Mouse (Mus musculus) limb, embryonic 14.5 days (tissue): ENCODE results near the gene Chrnb4. TPM values are rescaled to one million over a fixed set of nuclear protein-coding genes. Genes with fewer than 3 reads are reported as not detected.
A peak's percentile ranks its signal among the peaks of the same experiment; 100 is the strongest.

ENCODE experiments used
- ATAC-seq: fragments of 200-750 bp; cut with Nextera tagmentation; 2 replicates; pipeline ENCODE4 v1.8.0; 2017; ENCODE audit warnings: low read depth, moderate number of reproducible peaks, moderate TSS enrichment; ENCODE audit not compliant: low FRiP score
- DNase-seq: peaks from one replicate; pipeline ENCODE4 v3.0.0-alpha.2; 2015; ENCODE audit warnings: low spot score
- H3K27ac ChIP-seq: fragments of 300-500 bp; sonication (generic); replicated peaks from 2 replicates; pipeline ENCODE4 v1.5.1; 2014; ENCODE audit warnings: low read depth, mild to moderate bottlenecking, low read length, moderate library complexity, mixed read lengths
- H3K27me3 ChIP-seq: fragments of 300-500 bp; sonication (generic); 2 replicates; pipeline ENCODE4 v1.6.1; 2014; ENCODE audit warnings: low read length, mixed read lengths; ENCODE audit not compliant: control insufficient read depth, insufficient read depth
- H3K36me3 ChIP-seq: fragments of 300-500 bp; sonication (generic); 2 replicates; pipeline ENCODE4 v1.6.1; 2014; ENCODE audit warnings: mild to moderate bottlenecking, low read length, moderate library complexity, mixed read lengths; ENCODE audit not compliant: control insufficient read depth, insufficient read depth
- H3K4me1 ChIP-seq: fragments of 300-500 bp; sonication (generic); 2 replicates; pipeline ENCODE4 v1.6.1; 2014; ENCODE audit warnings: antibody characterized with exemption, low read length, mixed read lengths; ENCODE audit not compliant: control insufficient read depth, insufficient read depth
- H3K4me2 ChIP-seq: fragments of 300-500 bp; sonication (generic); replicated peaks from 2 replicates; pipeline ENCODE4 v1.6.1; 2014; ENCODE audit warnings: low read depth, mild to moderate bottlenecking, low read length, moderate library complexity; ENCODE audit not compliant: severe bottlenecking
- H3K4me3 ChIP-seq: fragments of 300-500 bp; sonication (generic); replicated peaks from 2 replicates; pipeline ENCODE4 v1.5.1; 2014; ENCODE audit warnings: low read length
- H3K9ac ChIP-seq: fragments of 300-500 bp; sonication (generic); 2 replicates; pipeline ENCODE4 v1.6.1; 2014; ENCODE audit warnings: mild to moderate bottlenecking, low read depth, low read length, moderate library complexity; ENCODE audit not compliant: severe bottlenecking
- H3K9me3 ChIP-seq: fragments of 300-500 bp; sonication (generic); 2 replicates; pipeline ENCODE4 v1.6.1; 2016; ENCODE audit warnings: low read length; ENCODE audit not compliant: control insufficient read depth
- POLR2A ChIP-seq: fragments of 200-500 bp; IDR thresholded peaks from 2 replicates; pipeline ENCODE4 v1.8.0; 2012; ENCODE audit warnings: inconsistent platforms, mild to moderate bottlenecking, moderate library complexity, borderline replicate concordance; ENCODE audit not compliant: insufficient read depth, insufficient read length; ENCODE audit errors: extremely low read depth
- WGBS: fragments of 180-500 bp; shearing (Covaris S2); extraction: QIAGEN DNeasy Blood & Tissue Kit; methylation state at CpG from one replicate; pipeline ENCODE4 v1.1.7; 2014; 5-methylcytosine and 5-hydroxymethylcytosine counted together
- polyA plus RNA-seq, 2 experiments: library from polyadenylated mRNA; depleted of rRNA in 1 of 2; stranded (reverse) in 1 of 2; unstranded in 1 of 2; fragments of >200 nt; fragmentation: Nextera tagmentation in 1 of 2; extraction: Ambion mirVana in 1 of 2; gene quantifications; 2 replicates each; pipeline versions ENCODE4 v1.2.1 to v1.2.3; 2012 to 2014

The Chrnb4 gene
- polyA plus RNA-seq, 2 experiments = 0.39 to 0.57 TPM

DNA sequence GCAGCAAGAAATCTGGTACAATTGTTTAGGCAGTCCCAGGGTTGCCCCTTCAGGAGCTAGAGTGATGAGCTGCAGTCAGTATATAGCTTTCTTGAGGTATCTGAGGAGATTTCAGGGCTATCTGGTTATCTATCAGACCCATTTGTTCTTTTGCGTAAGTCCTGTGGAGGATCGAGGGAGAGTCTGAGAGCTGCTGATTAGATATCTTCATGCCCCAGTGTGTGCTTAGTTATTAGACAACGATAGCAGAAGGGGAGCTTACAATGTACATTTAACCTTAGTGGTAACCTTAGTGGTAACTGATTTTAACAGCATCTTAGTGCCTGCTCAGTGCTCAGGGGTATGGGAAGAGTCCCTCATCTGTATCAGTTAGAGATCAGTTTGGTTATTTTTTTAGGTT lies 52.9 kb downstream of the Chrnb4 start:
- Histone ChIP-seq H3K9ac (no peak overlapping the region), H3K4me3 (no peak overlapping the region), H3K4me1 (no peaks in the 10 kb centered on the region), H3K36me3 (no peaks in the 10 kb centered on the region), H3K27ac (no peak overlapping the region), H3K9me3 (no peaks in the 10 kb centered on the region), H3K27me3 (no peaks in the 10 kb centered on the region), H3K4me2 (no peak overlapping the region)
- ATAC-seq (no peak), DNase-seq (no peak)
- 84% methylated on average over 3 of the region's 3 CpGs for WGBS
- no peak for TF ChIP-seq POLR2A

DNA sequence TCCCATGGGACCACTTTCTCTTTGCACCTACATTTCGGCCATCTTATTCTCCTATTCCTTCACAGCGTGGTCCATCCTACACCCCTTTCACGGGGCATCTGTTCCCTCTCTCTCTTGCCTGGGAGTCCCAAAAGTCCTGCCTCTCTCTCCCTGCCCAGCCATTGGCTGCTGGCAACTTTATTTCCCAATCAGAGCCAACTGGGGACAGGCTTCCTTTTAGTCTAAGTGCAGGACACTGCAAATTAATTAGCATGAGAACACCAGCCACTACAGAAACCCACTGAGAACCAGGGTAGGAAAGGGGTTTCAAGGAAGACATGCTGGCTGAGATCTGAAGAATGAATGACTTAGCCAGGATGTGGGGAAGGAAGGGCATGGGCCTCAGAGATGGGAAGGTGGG lies 54.2 kb downstream of the Chrnb4 start:
- no peak overlapping the region for H3K27ac ChIP-seq
- H3K9me3 ChIP-seq = no peaks in the 10 kb centered on the region
- 49% methylated on average over 3 of the region's 3 CpGs for WGBS
- no peak overlapping the region for H3K4me2 ChIP-seq
- no peaks in the 10 kb centered on the region for H3K4me1 ChIP-seq
- H3K36me3 ChIP-seq = no peaks in the 10 kb centered on the region
- no peaks in the 10 kb centered on the region for H3K27me3 ChIP-seq
- DNase-seq (no peak), ATAC-seq (no peak)
- H3K4me3 ChIP-seq = no peak overlapping the region
- TF ChIP-seq POLR2A = no peak
- no peak overlapping the region for H3K9ac ChIP-seq

DNA sequence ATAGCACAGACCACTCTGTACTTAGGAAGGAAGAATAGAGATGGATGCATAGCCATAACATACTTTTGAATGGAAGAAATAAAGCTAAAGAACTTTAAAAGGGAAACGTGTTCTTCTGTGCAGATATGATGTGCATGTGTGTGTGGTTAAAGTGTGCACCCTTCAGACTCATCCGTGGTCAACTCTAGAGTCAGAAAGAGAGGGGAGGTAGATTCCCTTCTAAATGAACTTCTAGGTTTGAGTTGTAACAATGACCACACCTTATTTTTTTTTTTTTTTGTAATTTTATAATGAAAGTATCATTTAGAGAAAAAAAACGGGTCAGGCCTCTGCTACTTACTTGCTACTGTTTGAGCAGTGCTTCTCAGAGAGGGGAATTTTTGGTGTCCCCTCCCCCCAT lies 58.2 kb downstream of the Chrnb4 start:
- ATAC-seq = no peak
- Histone ChIP-seq H3K27ac (no peak overlapping the region), H3K4me3 (no peak overlapping the region)

DNA sequence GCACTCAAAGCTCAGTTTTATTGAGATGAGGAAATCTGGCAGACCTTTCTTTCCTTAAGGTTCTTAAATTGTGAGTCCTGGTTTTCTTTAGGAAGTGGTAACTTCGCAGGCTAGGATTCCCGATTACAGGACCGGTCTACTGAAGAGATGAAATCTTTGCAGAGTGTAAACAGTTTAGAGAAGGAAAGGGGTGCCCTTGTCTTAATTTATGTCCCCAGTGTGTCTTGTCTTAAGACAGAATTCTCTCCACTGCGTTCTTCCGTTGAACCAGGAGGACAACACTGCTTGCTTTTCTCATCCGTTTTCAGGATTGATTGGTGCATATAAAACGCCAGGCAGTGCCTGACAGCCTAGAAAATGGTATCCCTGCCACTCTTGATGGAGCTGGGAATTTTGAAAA lies 66.2 kb downstream of the Chrnb4 start:
- Histone ChIP-seq H3K36me3 (no peaks in the 10 kb centered on the region), H3K9ac (no peak overlapping the region), H3K4me1 (no peaks in the 10 kb centered on the region; the same call in 1 of the 2 replicates), H3K4me3 (peak overlapping the region; percentile 58), H3K9me3 (no peaks in the 10 kb centered on the region), H3K27me3 (peaks cover 29% of the 10 kb centered on the region), H3K4me2 (peak overlapping the region; percentile 93), H3K27ac (no peak overlapping the region)
- DNase-seq = peak; percentile 21
- no peak for ATAC-seq
- WGBS = 3% methylated on average over 7 of the region's 7 CpGs
- no peak for TF ChIP-seq POLR2A

More for the DNA sequence above, 58.2 kb downstream of the Chrnb4 start:
- no peaks in the 10 kb centered on the region for H3K4me1 ChIP-seq
- DNase-seq = no peak
- no peaks in the 10 kb centered on the region for H3K36me3 ChIP-seq
- H3K9me3 ChIP-seq = no peaks in the 10 kb centered on the region
- H3K9ac ChIP-seq = no peak overlapping the region
- 72% methylated on average over 3 of the region's 3 CpGs for WGBS
- no peaks in the 10 kb centered on the region for H3K27me3 ChIP-seq
- no peak for TF ChIP-seq POLR2A
- no peak overlapping the region for H3K4me2 ChIP-seq

DNA sequence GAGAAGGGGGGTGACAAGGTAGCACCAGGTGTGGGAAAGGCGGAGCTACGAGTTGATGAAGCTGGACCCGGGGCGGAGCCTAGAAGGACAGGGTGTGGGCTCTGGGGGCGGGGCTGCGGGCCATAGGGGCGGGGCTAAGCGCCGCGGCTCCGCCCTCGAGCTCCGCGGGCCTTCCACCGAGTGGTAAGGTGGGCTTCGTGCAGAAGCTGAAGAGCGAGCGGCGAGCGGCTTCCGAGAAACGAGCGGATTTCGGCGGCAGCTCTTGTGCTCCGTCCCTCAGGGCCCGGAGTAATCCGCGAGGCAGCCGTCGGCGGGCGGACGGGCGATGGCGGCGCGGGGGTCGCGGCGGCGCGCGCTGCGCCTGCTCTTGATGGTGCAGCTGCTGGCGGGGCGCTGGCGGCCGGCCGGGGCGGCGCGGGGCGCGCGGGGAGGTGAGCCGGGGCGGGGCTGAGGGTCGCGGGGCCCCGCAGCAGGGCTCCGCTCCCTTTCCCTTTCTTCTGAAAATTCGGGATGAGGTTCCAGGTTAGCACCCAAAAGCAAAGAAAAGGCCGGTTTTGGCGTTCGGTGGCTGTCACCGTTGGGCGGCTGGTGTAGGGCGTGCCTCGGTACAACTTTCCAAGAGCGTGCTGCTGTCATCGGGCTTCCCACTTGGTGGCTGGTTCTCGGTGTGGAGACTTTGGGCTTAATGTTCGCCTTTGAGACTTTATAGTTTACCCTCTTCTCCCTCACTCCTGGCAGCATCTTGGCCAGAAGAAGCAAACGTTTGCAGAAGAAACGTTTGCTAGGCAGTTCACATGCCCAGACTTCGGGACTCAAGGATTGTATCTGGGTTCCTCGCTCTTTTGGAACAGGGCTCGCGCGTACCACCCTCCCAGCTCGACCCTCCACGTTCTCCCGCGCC lies 67.0 kb downstream of the Chrnb4 start:
- WGBS = under 1% methylated on average over 60 of the region's 85 CpGs
- Histone ChIP-seq H3K4me3 (peak overlapping the region; percentile 58), H3K27ac (no peak overlapping the region), H3K36me3 (no peaks in the 10 kb centered on the region), H3K9me3 (no peaks in the 10 kb centered on the region), H3K4me1 (no peaks in the 10 kb centered on the region; the same call in 1 of the 2 replicates), H3K27me3 (peaks cover 29% of the 10 kb centered on the region), H3K4me2 (peak overlapping the region; percentile 93), H3K9ac (peak overlapping the region; percentile 61)
- TF ChIP-seq POLR2A = no peak
- ATAC-seq (peak; percentile 90), DNase-seq (peak; percentile 46)
